Mouse (Mus musculus) liver (tissue): ENCODE measurements around the gene Slc39a13.
A peak's percentile ranks its signal among the peaks of the same experiment; 100 is the strongest.

Experiments used
- DNase-seq: peaks from one replicate; pipeline ENCODE4 v3.0.0-alpha.2; 2020; ENCODE audit warnings: mixed read lengths

The Slc39a13 gene

DNA sequence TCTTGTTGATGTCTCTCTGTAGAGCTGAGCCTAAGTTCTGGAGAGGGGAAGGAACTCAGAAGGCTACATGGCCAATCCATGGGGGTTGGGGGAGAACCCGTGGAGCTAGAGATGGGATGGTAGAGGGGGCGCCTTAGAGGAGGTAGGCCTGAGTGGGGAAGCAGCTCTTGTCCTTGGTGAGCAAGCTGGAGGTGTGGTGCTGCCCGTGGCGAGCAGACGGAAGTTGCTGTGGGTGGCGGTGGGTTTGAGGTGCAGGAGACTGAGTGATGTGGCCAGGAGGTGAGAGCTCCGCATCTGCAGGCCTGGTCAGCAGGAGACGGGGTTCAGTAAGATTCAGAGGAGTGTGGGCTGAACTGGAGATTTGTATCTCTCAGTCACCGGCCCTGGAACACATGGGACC lies 17.2 kb upstream of the Slc39a13 start:
- DNase-seq, result no peak

DNA sequence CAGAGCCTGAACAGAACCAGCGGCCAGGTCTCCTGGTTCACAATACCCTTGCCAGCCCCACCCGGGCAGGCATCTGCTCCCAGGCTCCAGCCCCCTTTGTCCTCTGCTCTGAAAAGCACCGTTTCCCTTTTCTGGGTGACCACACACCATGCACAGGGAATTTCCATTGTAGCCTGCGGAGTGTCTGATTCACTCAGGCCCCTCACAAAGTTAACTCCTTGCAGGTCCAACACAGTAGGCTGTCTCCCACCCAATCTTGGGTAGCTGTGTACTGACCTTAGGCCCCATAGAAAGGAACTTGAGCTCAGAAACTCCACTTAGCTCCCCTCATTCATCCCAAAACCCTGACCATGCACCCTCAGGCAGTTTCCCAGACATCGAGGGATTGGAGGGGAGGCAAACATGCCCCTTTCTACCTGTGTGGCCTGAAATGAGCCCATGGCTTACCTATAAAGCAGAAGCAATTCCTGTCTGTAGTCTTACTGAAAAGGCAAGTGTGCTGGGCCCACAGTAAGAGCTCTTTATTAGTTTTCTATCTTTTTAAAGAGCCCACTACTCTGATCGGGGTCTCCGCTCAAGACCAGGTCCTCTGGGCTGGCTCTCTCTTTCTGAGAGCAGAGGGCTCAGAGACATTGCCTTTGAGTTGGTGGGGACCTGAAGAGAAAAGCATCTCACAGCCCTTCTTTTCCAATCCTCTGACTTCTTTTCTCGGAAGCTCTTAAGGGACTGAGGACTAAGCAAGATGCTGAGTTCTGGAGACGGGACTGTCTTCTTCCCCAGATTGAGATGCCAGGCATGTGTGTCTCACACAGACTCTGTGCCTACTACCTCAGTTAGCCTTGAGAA lies 16.4 kb upstream of the Slc39a13 start:
- DNase-seq, result no peak

DNA sequence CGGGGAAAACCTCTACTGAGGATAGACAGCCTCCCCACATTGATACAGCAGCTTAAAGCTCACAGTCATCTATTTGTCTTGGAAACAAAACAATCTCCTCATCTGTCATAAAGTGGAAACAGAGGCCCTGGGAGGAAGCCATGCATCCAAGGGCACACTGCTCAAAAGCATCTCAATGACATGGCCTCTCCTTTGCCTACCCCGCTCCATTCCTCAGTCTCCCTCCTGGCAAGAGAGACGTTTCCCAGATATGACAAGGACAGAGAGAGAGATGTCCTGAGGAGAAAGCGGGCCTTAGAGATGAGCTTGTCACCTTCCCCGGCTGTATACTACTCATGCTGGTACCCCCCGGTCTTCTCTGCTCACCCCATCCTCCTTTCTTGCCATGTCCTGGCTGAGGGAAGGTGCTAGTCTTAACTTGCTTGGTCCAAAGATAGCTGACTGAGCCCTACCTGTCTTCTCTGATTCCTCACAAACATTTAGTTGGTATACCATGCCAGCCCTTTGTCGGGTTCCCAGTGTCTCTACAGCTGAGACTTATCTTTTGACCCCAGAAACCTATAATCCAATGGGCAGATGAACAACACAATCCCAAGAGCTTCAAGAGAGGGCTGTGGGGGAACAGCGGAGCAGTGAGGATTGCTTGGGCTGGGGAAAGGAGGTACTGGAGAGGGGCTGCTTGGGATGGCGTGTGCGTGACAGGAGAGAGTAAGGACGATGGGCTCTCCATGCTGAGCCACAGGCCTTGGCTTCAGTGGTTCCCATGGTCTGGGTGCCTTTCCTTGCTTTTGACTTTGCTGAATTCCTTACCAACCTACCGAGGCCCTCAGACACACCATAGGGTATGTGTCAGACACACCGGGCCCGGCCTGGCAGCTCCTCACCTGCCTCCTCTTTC lies 15.5 kb upstream of the Slc39a13 start:
- no peak for DNase-seq

DNA sequence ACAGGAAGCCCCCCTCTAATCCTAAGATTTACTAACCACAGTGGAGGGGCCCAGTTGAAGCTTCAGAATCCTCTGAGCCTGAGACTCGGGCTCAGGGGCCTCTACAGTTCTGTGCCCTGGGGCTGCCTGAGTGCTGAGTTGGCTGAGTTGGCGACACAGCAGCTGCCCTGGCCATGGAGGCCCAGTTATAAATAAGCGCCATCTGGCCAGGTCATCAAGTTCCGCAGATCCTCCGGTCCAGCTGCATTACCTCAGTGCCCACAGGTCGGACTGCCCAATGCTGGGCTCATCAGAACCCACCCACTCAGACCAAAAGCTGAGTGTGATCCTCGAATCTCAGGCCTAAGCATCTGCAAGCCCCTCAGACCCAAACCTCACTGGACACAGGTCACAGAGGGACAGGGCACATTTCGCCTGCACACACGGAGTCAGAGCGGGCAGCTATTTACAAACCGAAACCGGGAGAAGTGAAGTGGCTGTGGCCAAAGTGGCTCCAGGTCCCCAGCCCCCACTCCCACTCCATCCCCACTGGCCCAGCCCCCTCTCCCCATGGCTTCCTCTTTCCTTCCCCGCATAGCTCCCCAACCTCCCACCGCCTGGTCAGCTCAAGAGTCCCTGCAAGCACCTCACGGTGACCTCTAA lies 14.1 kb upstream of the Slc39a13 start:
- no peak for DNase-seq

DNA sequence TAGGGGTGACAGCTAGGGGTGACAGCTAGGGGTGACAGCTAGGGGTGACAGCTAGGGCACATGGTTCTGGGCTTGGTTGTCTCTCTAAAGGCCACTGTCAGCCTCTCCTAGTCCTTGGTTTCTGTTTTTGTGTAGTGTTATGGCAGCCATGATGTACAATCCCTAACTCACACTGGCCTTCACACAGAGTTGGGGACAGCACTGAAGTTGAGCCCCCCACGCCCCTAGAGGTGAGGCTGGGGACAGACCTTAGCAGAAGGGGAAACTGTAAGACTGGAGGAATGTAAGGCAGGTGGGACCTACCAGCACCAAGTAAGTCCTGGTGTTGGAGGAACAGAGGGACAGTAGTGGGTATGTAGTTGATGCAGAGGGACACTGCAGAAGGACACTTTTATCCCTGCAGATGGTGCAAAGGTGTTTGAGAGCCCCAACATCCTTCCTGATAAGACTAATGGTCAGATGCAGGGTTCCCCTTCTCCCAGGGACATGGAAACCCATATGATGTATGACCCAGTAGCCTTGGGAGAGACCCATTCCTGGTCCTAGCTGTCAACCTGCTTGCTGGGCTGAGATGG lies 13.2 kb upstream of the Slc39a13 start:
- no peak for DNase-seq

DNA sequence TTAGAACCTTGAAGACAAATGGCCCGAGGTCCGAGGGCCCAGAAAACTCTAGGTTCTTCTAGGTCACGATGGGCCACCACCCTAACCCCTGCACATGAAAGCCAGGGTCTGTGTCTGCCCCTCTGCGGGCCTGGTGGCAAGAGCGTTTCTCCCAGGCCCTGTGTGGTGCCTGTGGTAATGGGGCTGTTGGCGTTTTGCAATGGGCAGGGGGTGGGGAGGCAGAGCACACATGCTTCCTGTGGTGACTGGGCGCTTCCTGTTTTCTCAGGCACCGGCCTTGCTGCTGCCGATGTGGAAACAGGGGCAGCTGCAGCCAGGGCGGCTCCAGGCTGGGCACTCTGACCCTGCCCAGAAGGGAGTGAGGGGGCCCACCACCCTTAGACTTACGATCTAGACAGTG lies 12.6 kb upstream of the Slc39a13 start:
- DNase-seq, result peak; percentile 66

DNA sequence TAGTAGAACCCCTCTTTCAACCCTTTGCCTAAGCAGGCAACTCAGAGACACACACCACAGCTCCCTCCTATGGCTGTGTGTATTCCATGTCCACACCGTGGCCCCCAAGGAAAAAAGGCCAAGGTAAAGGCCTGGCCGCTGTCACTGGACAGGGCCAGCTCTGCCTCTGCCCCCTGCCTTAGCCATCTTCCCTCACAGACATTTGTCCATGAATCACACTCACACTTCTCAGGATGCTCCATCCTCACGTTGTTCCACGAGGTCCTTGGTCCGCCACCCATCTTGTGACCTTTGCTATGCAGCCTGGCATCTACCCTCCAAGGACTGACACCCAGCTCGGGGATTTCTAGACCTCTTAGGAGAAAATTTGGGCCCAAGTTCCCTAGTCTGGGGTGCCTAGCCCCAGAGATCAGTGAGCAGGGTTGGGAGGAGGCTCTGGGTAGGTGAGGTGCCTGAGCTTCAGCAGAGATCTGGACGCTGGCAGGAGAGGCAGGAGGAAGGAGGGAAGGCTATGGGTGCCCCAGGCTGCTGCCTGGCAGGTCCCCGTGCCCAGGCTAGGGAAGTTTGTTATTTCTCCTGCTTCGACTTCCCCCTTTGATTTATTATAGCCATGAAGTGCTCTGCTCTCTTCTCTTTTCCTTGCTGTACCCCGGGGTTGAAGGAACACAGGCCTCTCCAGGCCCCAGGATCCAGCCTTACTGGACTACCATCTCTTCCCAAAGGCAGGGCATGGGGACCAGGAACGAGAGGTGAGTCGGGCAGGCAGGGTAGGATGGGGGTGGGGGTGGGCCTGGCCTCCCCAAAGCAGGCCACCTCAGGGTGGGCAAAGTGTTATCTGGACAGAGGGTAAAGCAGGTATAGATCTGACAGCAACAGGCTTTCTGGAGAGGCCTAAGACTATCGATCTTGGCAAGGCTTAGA lies 11.8 kb upstream of the Slc39a13 start, which contains the start of gene Spi1:
TSS of gene Spi1 (plus strand) at position 616 of the 921 bp plus-strand sequence.
- no peak for DNase-seq

DNA sequence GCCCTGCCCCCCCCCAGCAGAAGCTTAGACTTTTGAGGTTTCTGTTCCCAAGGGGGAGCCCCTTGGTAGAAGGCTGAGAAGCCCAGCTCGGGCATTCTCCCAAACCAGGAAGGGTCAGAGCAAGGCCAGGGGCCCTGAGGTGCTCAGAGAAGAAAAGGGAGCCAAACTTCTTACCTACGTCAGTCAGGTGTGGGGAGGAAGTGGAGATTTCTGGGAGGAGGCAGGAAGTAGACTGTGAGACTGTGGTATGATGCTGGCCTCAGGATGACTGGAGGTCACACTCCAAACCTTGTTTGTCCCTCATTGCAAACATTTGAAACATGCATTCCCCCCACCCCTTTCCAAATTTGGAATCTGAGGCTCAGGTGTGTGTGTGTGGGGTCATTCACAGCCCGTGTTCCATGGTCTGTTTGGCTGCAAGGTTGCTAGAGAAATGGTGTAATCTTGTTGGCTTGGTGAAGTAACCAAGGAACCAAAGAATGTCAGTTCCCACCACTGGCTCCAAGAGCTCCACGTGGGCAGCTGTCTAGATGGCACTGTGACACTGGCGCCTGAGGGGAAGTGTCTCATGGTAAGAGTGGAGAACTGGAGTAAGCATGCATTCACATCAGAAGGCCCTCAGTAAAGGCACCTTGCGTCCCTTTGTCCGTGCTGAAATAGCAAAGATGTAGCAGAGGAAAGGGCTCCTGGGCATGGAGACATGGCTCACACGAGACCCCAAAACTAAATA lies 10.7 kb upstream of the Slc39a13 start:
- no peak for DNase-seq

DNA sequence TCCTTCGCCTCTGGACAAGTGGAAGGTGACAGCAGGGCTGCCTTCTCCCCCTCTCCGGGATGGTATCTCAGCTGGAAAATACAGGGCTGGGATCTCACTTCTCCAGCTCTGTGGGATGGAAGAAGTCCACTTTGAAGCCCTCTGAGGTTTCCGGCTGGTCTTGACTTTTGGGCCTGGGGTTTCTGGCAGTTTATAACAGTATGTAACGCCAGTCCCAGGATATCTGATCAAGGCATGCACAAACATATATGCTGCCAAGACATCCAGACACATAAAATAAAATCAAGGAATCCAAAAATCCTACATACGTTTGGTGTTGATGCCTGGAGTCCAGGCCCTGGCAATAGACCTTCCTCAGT lies 8.8 kb upstream of the Slc39a13 start:
- no peak for DNase-seq

DNA sequence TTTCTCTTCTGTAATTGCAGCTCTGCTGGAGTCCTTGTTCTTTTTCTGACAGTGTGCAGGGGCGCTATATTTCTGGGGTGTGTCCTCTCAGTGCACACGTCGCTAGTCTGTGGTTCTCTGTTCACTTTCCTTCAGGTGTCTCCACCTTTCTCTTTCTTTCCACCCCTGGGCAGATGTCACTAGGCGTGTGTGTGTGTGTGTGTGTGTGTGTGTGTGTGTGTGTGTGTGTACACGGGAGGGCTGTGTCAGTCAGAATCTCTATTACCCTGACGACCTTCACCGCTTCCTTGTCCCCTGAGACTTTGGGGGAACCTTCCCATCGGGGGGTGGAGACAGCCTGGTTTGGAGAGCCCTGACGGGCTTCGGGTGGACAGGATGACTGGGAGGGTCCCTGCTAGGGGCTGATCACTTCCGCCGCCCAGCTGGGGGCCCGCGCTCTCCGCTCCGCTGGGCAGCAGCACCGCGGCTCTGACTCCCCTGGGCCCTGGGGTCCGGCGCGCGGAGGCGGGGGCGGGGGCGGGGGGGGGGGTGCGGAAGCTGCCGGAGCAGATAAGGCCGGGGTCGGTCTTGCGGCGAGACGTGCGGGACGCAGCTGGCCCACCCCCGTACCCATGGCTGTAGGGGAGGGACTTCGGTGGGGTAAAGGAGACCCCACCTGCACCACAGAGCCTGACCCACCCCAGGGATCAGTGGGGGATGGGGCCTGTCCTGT lies 8.3 kb upstream of the Slc39a13 start:
- no peak for DNase-seq

DNA sequence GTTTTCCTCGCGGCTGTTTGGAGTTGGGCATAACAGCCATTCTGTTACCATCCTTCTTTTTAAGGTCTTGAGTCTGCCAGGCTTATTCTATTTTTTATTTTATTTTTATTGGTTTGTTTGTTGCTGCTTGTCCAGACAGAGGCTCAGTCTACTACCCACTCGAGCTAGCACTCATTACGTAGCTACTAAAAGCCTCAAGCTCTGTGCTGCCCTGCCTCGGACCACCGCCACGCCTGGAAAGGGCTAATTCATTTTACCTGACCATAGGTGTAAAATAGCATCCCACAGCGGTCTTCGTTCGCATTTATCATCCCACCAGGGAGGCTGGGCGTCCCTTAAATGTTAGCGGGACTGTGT lies 7.7 kb upstream of the Slc39a13 start:
- DNase-seq, result no peak

DNA sequence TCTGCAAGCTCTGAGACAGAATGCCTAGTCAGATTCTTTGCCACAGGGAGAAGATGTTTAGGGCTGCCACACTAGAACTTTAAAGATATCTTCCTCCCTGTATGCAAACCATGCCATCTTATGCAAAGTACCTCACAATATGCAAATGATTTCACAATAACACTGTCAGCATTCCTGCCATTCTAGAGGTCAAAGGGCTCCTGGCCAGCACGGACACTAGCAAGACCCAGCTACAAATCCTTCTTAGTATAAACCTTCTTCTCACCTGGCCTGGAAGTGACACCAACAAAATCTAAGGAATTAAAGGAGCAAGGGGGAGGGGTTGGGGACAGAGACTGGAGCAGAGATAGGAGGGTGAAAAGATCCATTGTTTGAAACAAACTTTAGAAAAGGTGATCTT lies 1.9 kb upstream of the Slc39a13 start:
- DNase-seq, result no peak

DNA sequence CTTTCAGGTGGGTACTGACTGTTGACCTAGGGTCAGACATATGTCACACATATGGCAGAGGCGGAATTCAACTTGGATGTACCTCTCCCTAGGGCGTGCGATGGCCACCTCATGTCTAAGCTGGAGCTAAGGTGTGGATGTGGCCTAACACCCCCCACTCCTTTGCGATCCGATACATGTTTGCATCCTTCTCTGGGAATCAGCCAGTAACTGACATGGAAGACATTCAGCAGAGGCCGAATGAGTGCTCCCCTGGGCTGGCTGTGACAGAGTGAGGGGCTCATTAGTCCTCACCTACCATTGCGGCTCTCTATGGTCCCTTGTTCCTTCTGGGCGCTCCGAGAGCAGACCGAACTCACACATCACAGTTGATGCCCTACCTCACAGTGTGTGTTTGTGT lies 842 bp upstream of the Slc39a13 start:
- no peak for DNase-seq

DNA sequence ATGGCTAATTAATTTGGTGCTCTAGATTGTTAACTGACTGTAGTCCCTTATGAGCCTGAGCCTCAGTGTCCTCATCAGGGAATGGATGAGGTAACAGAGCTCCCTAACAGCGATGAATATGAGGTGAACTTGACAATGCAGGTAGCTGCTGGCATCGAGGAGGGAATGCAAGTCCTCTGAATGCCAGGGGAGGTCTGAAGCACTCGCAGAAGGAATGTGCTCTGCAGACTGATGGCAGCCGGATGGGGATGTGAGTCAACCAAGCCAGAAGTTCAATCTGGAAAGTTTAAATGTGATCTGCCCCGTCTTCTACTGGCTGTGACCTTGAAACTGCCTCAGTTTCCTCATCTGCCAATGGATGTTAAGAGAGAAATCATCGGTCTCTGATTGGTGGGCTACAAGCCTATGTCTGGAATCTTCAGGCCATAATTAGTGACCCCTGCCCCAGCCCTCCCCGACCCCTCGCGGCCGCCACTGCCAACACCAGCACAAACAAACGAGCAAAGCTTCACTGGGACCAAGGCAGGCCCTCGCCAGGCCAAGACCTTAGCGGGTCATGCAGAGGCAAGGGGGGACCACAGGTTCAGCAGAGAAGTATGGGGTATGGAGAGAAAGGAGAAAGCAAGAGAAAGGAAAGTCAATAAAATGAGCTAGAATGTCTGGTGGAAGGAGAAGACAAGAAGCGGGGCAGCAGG lies 764 bp downstream of the Slc39a13 start:
- DNase-seq, result no peak

DNA sequence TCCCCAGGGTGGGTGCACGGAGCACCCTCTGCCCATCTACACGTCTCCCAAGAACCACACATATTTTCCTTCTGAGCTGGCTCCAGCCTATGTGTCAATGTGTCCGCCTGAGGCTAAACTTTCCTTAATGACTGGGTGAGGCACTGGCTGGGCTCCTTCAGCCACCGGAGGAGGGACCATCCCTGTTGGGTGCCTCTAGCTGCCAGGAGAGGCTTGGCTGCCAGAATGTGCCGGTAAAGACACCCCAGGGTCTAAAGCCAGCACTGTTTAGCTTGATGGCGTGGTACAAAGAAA lies 1.4 kb downstream of the Slc39a13 start:
- DNase-seq, result no peak

DNA sequence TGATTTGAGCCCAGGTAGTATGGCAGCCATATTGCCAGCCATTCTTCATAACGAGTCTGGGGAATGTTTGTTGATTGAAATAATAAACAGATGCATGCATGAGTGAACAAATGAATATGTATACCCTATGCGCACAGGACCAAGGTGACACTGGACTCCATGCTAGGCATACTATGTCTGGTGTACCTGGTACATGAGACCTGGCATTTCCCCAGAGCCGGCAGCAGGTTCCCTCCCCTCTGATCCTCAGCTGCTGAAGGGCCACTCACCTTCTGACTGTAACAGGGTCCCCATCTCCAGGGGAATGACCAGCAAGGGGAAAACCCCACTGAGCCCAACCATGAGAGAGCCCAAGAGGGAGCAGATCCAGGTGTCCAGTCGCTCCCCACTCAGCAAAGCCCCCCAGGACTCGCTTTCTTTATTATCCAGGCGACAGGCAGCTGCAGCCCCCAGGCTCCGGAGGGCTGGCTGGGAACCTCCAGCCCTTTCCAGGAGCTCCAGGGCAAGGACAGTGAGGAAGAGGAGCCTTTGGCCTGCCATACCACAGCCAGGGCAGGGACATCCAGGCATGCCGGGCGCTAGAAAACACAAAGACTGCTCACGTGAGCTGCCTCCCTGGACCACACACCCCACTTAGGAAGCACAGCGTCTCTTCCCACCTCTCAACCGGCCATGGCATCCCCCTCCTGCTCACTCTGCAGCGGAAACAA lies 1.9 kb downstream of the Slc39a13 start:
- no peak for DNase-seq

DNA sequence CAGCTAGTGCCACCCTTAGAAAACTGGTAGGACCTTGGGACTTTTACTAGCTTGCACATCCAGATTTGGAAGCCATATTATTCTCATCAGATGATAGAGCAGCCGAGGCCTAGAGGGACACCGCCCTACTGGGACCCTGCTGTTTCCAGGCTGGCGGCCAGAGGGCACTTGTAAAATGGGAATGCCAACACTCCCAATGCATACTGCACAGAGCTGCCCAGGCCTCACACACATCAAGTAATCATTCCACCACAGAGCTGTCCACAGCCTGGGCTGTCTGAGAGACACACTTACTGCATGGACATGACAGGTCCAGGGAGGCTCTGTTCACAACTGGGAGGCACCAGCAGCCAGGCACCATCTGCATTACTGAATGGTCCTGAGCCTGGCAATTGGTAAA lies 3.8 kb downstream of the Slc39a13 start:
- DNase-seq, result no peak

DNA sequence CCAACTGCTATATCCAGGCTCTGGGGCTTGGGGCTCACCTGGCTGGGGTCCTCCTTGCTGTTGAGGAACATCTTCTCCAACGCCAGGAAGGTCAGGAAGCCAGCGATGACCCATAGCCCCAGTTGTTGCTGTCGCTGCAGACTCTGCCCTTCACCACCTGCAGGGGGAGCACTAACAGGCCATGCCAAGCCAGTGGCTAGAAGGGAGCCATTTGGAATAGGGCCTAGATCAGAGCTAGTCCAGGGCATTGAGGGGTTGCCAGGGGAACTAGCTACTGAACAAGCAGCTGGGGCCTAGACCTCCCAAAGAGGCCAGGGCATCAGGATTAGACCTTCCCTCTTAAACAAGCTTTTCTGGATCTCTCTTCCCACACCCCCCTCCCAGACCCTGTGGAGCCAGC lies 4.7 kb downstream of the Slc39a13 start:
- peak; percentile 62 for DNase-seq

DNA sequence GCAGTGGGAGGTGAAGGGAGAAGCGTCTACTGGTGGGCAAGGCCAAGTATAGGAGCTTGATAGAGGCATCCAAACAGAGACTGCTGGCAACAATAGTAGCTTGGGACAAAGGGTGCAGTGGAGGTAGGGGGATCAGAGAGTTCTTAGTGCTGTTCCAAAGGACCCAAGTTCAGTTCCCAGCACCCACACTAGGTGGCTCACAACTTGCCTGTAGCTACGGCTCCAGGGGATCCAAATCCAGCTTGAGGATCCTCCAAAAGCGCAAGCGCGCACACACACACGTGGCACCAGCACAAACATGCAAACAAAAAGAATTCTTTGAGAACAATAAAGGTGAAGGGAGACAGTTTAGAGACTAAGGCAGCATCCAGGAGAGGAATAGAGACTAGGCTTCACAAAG lies 6.0 kb downstream of the Slc39a13 start:
- no peak for DNase-seq
